Mouse (Mus musculus): ENCODE measurements around the gene Fbxo34. TPM values are rescaled to one million over a fixed set of nuclear protein-coding genes. Genes with fewer than 3 reads are reported as not detected.

Gene Fbxo34
- polyA plus RNA-seq, 1 experiment from 2014 or later: 18.1 TPM

DNA sequence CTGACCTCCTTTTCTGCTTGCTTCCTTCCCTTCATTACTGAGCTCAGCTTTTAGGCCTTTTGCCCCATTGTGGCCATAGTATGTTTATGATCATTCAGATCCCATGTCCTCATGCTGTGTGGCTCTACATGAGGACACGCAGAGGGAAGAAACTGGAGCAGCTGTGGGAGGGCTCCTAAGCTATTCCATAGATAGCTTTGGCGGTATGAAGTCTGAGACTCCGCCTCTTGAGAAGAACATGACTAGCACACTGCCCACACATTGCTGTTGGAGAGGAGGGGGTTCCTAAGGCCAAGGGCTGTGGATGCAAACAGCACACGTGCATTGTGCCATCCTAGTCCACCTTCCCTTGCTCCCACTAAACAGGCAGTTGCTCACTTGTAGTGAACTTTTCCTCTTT, 26.0 kb downstream of the Fbxo34 start:
- 0 out of 2 replicates have a peak, but pooled peaks cover 5% of the 10 kb centered on the region for H3K4me1 ChIP-seq (ENCODE audit: insufficient read depth, low read depth, low read length)
- H3K4me2 ChIP-seq (replicated peaks; ENCODE audit: low read depth, low read length): no peak overlapping the region
- H3K27me3 ChIP-seq (replicated peaks; ENCODE audit: insufficient read depth, low read length): no peaks in the 10 kb centered on the region
- H3K9ac ChIP-seq (replicated peaks; ENCODE audit: low read depth): no peak overlapping the region
- no peak for ATAC-seq
- WGBS: 78% methylated on average over 4 of the region's 4 CpGs
- no peak overlapping the region for H3K27ac ChIP-seq (ENCODE audit: low read length)
- H3K36me3 ChIP-seq (ENCODE audit: insufficient read depth, low read length): no peaks in the 10 kb centered on the region
- H3K4me3 ChIP-seq (ENCODE audit: low read depth, low read length): no peak overlapping the region
- TF ChIP-seq EP300 (IDR thresholded peaks at IDR 0.05): no peak
- no peak for TF ChIP-seq CTCF (IDR thresholded peaks at IDR 0.05)
- DNase-seq (ENCODE audit: low spot score): no peak
- no peaks in the 10 kb centered on the region for H3K9me3 ChIP-seq (ENCODE audit: low read length)

DNA sequence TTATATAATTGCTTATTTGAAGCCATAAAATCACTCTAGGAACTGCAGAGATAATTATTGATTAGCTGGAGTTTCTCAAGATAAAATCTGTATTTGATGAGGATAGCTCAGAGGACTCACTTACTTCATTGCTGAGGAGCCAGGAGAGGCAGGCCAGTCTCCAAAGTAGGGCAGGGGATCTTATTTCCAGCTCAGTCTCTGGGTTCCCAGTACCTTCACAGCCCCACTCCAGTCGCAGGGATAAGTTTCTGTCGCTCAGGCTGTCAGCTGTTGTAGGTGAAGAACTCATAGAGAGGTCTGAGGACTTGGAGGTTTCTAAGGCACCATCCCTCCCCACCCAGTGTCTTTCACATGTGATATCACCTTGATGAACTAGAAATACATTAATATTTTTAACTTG, 27.5 kb downstream of the Fbxo34 start:
- no peak overlapping the region for H3K27ac ChIP-seq (ENCODE audit: low read length)
- H3K9me3 ChIP-seq (ENCODE audit: low read length): no peaks in the 10 kb centered on the region
- no peaks in the 10 kb centered on the region for H3K27me3 ChIP-seq (replicated peaks; ENCODE audit: insufficient read depth, low read length)
- DNase-seq (ENCODE audit: low spot score) (no peak), ATAC-seq (no peak)
- no peaks in the 10 kb centered on the region for H3K36me3 ChIP-seq (ENCODE audit: insufficient read depth, low read length)
- 70% methylated on average over 2 of the region's 2 CpGs for WGBS
- H3K4me3 ChIP-seq (ENCODE audit: low read depth, low read length): no peak overlapping the region
- no peak for TF ChIP-seq CTCF (IDR thresholded peaks at IDR 0.05)
- no peak overlapping the region for H3K4me2 ChIP-seq (replicated peaks; ENCODE audit: low read depth, low read length)
- no peak overlapping the region for H3K9ac ChIP-seq (replicated peaks; ENCODE audit: low read depth)
- H3K4me1 ChIP-seq (ENCODE audit: insufficient read depth, low read depth, low read length): 0 out of 2 replicates have a peak, but pooled peaks cover 5% of the 10 kb centered on the region

DNA sequence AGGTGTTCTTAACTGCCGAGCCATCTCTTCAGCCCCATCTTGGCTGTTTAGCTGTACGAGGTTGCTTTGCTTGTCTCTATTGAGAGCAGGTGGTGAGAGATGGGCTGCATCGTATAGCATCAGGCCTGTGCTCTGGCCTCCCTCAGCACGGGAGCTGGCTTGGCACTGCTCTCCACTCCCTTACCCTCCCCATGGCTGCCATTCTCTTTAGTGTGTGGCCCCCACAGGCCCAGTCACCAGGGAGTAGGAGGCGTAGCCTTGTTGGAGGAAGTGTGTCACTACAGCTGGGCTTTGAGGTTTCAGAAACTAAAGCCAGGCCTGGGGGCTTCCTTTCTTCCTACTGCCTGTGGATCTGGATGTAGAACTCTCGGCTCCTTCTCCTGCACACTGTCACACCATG, 32.0 kb downstream of the Fbxo34 start:
- Histone ChIP-seq H3K36me3 (ENCODE audit: insufficient read depth, low read length) (no peaks in the 10 kb centered on the region), H3K4me1 (ENCODE audit: insufficient read depth, low read depth, low read length) (no peaks in the 10 kb centered on the region; the same call in 1 of the 2 replicates), H3K27me3 (replicated peaks; ENCODE audit: insufficient read depth, low read length) (no peaks in the 10 kb centered on the region), H3K4me2 (replicated peaks; ENCODE audit: low read depth, low read length) (no peak overlapping the region), H3K9me3 (ENCODE audit: low read length) (no peaks in the 10 kb centered on the region), H3K27ac (ENCODE audit: low read length) (no peak overlapping the region), H3K4me3 (ENCODE audit: low read depth, low read length) (no peak overlapping the region), H3K9ac (replicated peaks; ENCODE audit: low read depth) (no peak overlapping the region)
- ATAC-seq (no peak), DNase-seq (ENCODE audit: low spot score) (no peak)
- TF ChIP-seq CTCF (IDR thresholded peaks at IDR 0.05): no peak
- TF ChIP-seq EP300 (IDR thresholded peaks at IDR 0.05): no peak
- WGBS: 89% methylated on average over 6 of the region's 6 CpGs

GRCm38 (mm10) chr14:47483099-47483498, 32.9 kb downstream of the Fbxo34 start:
- Histone ChIP-seq H3K9me3 (ENCODE audit: low read length) (no peaks in the 10 kb centered on the region), H3K27me3 (replicated peaks; ENCODE audit: insufficient read depth, low read length) (no peaks in the 10 kb centered on the region), H3K9ac (replicated peaks; ENCODE audit: low read depth) (no peak overlapping the region), H3K36me3 (ENCODE audit: insufficient read depth, low read length) (no peaks in the 10 kb centered on the region), H3K4me3 (ENCODE audit: low read depth, low read length) (no peak overlapping the region), H3K4me2 (replicated peaks; ENCODE audit: low read depth, low read length) (no peak overlapping the region), H3K4me1 (ENCODE audit: insufficient read depth, low read depth, low read length) (no peaks in the 10 kb centered on the region; the same call in 1 of the 2 replicates), H3K27ac (ENCODE audit: low read length) (no peak overlapping the region)
- ATAC-seq (no peak), DNase-seq (ENCODE audit: low spot score) (no peak)
- 78% methylated on average over 1 of the region's 1 CpGs for WGBS
- no peak for TF ChIP-seq CTCF (IDR thresholded peaks at IDR 0.05)
- no peak for TF ChIP-seq EP300 (IDR thresholded peaks at IDR 0.05)

GRCm38 (mm10) chr14:47488732-47489131, 38.5 kb downstream of the Fbxo34 start:
- 37% methylated on average over 7 of the region's 7 CpGs for WGBS
- peak; percentile 43 for ATAC-seq
- Histone ChIP-seq H3K4me3 (ENCODE audit: low read depth, low read length) (no peak overlapping the region), H3K36me3 (ENCODE audit: insufficient read depth, low read length) (no peaks in the 10 kb centered on the region), H3K9me3 (ENCODE audit: low read length) (no peaks in the 10 kb centered on the region), H3K27me3 (replicated peaks; ENCODE audit: insufficient read depth, low read length) (no peaks in the 10 kb centered on the region), H3K4me2 (replicated peaks; ENCODE audit: low read depth, low read length) (0 out of 2 replicates have a peak overlapping the region, but pooled peaks have one; percentile 6), H3K9ac (replicated peaks; ENCODE audit: low read depth) (no peak overlapping the region), H3K4me1 (ENCODE audit: insufficient read depth, low read depth, low read length) (peaks cover 11% of the 10 kb centered on the region; the same call in 1 of the 2 replicates), H3K27ac (ENCODE audit: low read length) (no peak overlapping the region)
- TF ChIP-seq EP300 (IDR thresholded peaks at IDR 0.05) (no peak), CTCF (IDR thresholded peaks at IDR 0.05) (no peak)
- no peak for DNase-seq (ENCODE audit: low spot score)

- DNase-seq (ENCODE audit: low spot score) (peak; percentile 47), ATAC-seq (peak; percentile 47)
- H3K9me3 ChIP-seq (ENCODE audit: low read length): no peaks in the 10 kb centered on the region
- H3K27ac ChIP-seq (ENCODE audit: low read length): peak overlapping the region; percentile 47
- no peak for TF ChIP-seq CTCF (IDR thresholded peaks at IDR 0.05)
- 0 out of 2 replicates have a peak, but pooled peaks have one; percentile 23 for TF ChIP-seq EP300 (IDR thresholded peaks at IDR 0.05)
- no peak overlapping the region for H3K4me3 ChIP-seq (ENCODE audit: low read depth, low read length)
- H3K36me3 ChIP-seq (ENCODE audit: insufficient read depth, low read length): no peaks in the 10 kb centered on the region
- peaks cover 11% of the 10 kb centered on the region; the same call in 1 of the 2 replicates for H3K4me1 ChIP-seq (ENCODE audit: insufficient read depth, low read depth, low read length)
- H3K27me3 ChIP-seq (replicated peaks; ENCODE audit: insufficient read depth, low read length): no peaks in the 10 kb centered on the region
- no peak overlapping the region for H3K9ac ChIP-seq (replicated peaks; ENCODE audit: low read depth)
- WGBS: 16% methylated on average over 10 of the region's 10 CpGs
- no peak overlapping the region; the same call in 1 of the 2 replicates for H3K4me2 ChIP-seq (replicated peaks; ENCODE audit: low read depth, low read length)
Observed at GRCm38 (mm10) chr14:47489310-47490097, 39.3 kb downstream of the Fbxo34 start.

Measured in lung, postnatal 0 days (tissue).